ENCODE assay signal across 9 mouse cellular contexts in the genomic region with DNA sequence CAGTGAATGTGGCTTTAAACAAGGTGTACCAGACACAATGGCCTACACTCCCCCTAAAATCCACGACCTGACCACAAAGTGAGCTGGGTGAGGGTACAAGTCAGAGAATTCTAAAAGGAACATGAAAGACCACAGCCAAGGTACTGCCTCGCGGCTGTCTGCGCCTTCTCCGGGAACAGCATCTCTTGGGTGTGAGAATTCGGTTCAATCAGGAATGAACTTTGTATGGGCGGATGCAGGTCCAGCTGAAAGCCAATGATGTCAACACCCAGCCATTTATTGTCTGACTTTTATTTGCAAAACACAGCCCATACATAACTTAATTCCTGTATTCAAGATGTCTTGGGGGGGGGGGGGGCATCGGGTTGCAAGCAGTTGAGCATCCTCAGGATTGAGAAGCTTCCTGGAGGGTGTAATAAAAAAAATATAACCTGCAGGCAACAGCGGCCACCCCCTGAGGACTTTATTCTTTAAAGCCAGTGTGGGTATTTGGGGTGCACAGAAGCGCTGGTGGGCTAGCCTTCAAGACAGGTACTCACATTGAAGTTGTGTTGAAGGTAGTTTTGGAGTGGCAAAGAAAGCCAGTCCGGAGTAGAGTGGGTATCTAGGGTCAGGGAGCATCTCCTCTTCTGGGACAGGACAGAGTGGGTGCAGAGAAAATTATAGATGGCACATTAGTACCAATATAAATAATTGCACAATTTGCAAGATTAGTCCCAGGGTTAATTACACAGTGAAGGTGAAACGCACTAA. TPM values are rescaled to one million over a fixed set of nuclear protein-coding genes. Genes with fewer than 3 reads are reported as not detected.
DNase-seq lines count a peak whose midpoint lies in the region; ATAC-seq lines count a peak whose summit lies in the region.
"Had no signal": no experiment of that assay in that cellular context is flagged by ENCODE, and none has a peak within 500 bp of the region (broad histone marks: within the 10 kb centered on the region; RNA-seq: fewer than 3 reads in every experiment).

No protein-coding gene starts in this region.

- H3K4me3 ChIP-seq in neural tube, embryonic 11.5 days (ENCODE audit: low read depth, low read length) = peak overlapping the region; percentile 83; the same call in 1 of the 2 replicates
- H3K4me3 ChIP-seq in limb, embryonic 15.5 days = peak overlapping the region; percentile 74
- peak overlapping the region; percentile 79 for H3K4me3 ChIP-seq in stomach, embryonic 15.5 days (replicated peaks)

- H3K4me2 ChIP-seq in neural tube, embryonic 11.5 days (ENCODE audit: low read depth) = no peak overlapping the region; the same call in 1 of the 2 replicates
- H3K4me2 ChIP-seq in limb, embryonic 15.5 days = peak overlapping the region; percentile 84
- H3K4me2 ChIP-seq in stomach, embryonic 15.5 days = peak overlapping the region; percentile 91

- peak; percentile 62 for DNase-seq in cerebellum, adult 9-10 months
- DNase-seq in cerebellum, adult 11 months = no peak
- no peak for DNase-seq in neural tube, embryonic 11.5 days (ENCODE audit: low spot score)
- DNase-seq in neural tube, embryonic 10.5 days (ENCODE audit: extremely low spot score, low spot score) = no peak
- no peak for DNase-seq in ovary, postnatal 36 days (ENCODE audit: low spot score)

- peaks cover 14% of the 10 kb centered on the region for H3K4me1 ChIP-seq in neural tube, embryonic 11.5 days (ENCODE audit: control insufficient read depth, insufficient read depth, low read length)
- peaks cover 33% of the 10 kb centered on the region for H3K4me1 ChIP-seq in limb, embryonic 15.5 days
- H3K4me1 ChIP-seq in stomach, embryonic 15.5 days = peaks cover 26% of the 10 kb centered on the region

- H3K9ac ChIP-seq in neural tube, embryonic 11.5 days (ENCODE audit: low read length) = 0 out of 2 replicates have a peak overlapping the region, but pooled peaks have one; percentile 5
- no peak overlapping the region for H3K9ac ChIP-seq in limb, embryonic 15.5 days
- H3K9ac ChIP-seq in stomach, embryonic 15.5 days = no peak overlapping the region

- no peaks in the 10 kb centered on the region for H3K36me3 ChIP-seq in neural tube, embryonic 11.5 days (ENCODE audit: control insufficient read depth, insufficient read depth, low read length)
- peaks cover 8% of the 10 kb centered on the region; the same call in 1 of the 2 replicates for H3K36me3 ChIP-seq in limb, embryonic 15.5 days
- no peaks in the 10 kb centered on the region for H3K36me3 ChIP-seq in stomach, embryonic 15.5 days

- no peaks in the 10 kb centered on the region for H3K27me3 ChIP-seq in neural tube, embryonic 11.5 days (ENCODE audit: control insufficient read depth, insufficient read depth, low read length)
- no peaks in the 10 kb centered on the region for H3K27me3 ChIP-seq in limb, embryonic 15.5 days
- no peaks in the 10 kb centered on the region for H3K27me3 ChIP-seq in stomach, embryonic 15.5 days (replicated peaks)

- 0 out of 2 replicates have a peak overlapping the region, but pooled peaks have one; percentile 0 for H3K27ac ChIP-seq in neural tube, embryonic 11.5 days (ENCODE audit: low read depth, low read length)
- peak overlapping the region; percentile 93 for H3K27ac ChIP-seq in limb, embryonic 15.5 days
- H3K27ac ChIP-seq in stomach, embryonic 15.5 days = peak overlapping the region; percentile 90

- 70% methylated on average over 12 of the region's 12 CpGs for WGBS in neural tube, embryonic 11.5 days
- WGBS in limb, embryonic 15.5 days = 68% methylated on average over 12 of the region's 12 CpGs
- 74% methylated on average over 12 of the region's 12 CpGs for WGBS in stomach, embryonic 15.5 days

- no peaks in the 10 kb centered on the region for H3K9me3 ChIP-seq in neural tube, embryonic 11.5 days (ENCODE audit: control insufficient read depth, low read length)
- H3K9me3 ChIP-seq in limb, embryonic 15.5 days = no peaks in the 10 kb centered on the region
- H3K9me3 ChIP-seq in stomach, embryonic 15.5 days = no peaks in the 10 kb centered on the region

- ATAC-seq in neural tube, embryonic 11.5 days (ENCODE audit: insufficient read depth, low FRiP score, low TSS enrichment) = no peak
- no peak for ATAC-seq in limb, embryonic 15.5 days (ENCODE audit: insufficient number of reproducible peaks, low FRiP score, low TSS enrichment, low read depth)
- ATAC-seq in stomach, embryonic 15.5 days (ENCODE audit: insufficient read depth, low FRiP score, low read depth) = no peak
- no peak for ATAC-seq in megakaryocyte progenitor cell, adult 5-6 weeks (replicated peaks; ENCODE audit: poor library complexity)

RNA-seq across cellular contexts. Expression of a gene that starts 4.8 kb away (rescaled TPM):
- polyA plus RNA-seq in neural tube, embryonic 11.5 days (2014; fragmentation: Nextera tagmentation; extraction: Ambion mirVana) = 0.57 and 0.86 TPM in 2 replicates
- polyA plus RNA-seq in limb, embryonic 15.5 days (2015; fragmentation: Nextera tagmentation; extraction: Ambion mirVana) = 4.6 and 5.2 TPM in 2 replicates
- polyA plus RNA-seq in stomach, embryonic 15.5 days (2015; fragmentation: Nextera tagmentation; extraction: Ambion mirVana) = 4.4 and 6.2 TPM in 2 replicates
- 5.1 and 7.8 TPM in 2 replicates for total RNA-seq in megakaryocyte progenitor cell, adult 5-6 weeks (2015)
- total RNA-seq in megakaryocyte progenitor cell, adult 5-6 weeks (2017) = 1.6 and 1.9 TPM in 2 replicates

RNA-seq across cellular contexts. Expression of a gene that starts 5.0 kb away (rescaled TPM):
- polyA plus RNA-seq in neural tube, embryonic 11.5 days (2014; fragmentation: Nextera tagmentation; extraction: Ambion mirVana) = 62.7 and 70.3 TPM in 2 replicates
- 64.6 and 78.1 TPM in 2 replicates for polyA plus RNA-seq in limb, embryonic 15.5 days (2015; fragmentation: Nextera tagmentation; extraction: Ambion mirVana)
- 70.0 and 74.5 TPM in 2 replicates for polyA plus RNA-seq in stomach, embryonic 15.5 days (2015; fragmentation: Nextera tagmentation; extraction: Ambion mirVana)
- 72.4 and 73.5 TPM in 2 replicates for total RNA-seq in megakaryocyte progenitor cell, adult 5-6 weeks (2015)
- 107 and 108 TPM in 2 replicates for total RNA-seq in megakaryocyte progenitor cell, adult 5-6 weeks (2017)

RNA-seq across cellular contexts. Expression of a gene that starts 11.4 kb away (rescaled TPM):
- not detected in 2 replicates for polyA plus RNA-seq in neural tube, embryonic 11.5 days (2014; fragmentation: Nextera tagmentation; extraction: Ambion mirVana)
- polyA plus RNA-seq in limb, embryonic 15.5 days (2015; fragmentation: Nextera tagmentation; extraction: Ambion mirVana) = not detected in 2 replicates
- not detected in 2 replicates for polyA plus RNA-seq in stomach, embryonic 15.5 days (2015; fragmentation: Nextera tagmentation; extraction: Ambion mirVana)
- total RNA-seq in megakaryocyte progenitor cell, adult 5-6 weeks (2015) = not detected in 2 replicates
- total RNA-seq in megakaryocyte progenitor cell, adult 5-6 weeks (2017) = not detected in 2 replicates
- polyA plus RNA-seq: large intestine, adult 2 months had no signal

RNA-seq across cellular contexts. Expression of a gene that starts 14.0 kb away (rescaled TPM):
- 1.7 and 2.1 TPM in 2 replicates for polyA plus RNA-seq in neural tube, embryonic 11.5 days (2014; fragmentation: Nextera tagmentation; extraction: Ambion mirVana)
- polyA plus RNA-seq in limb, embryonic 15.5 days (2015; fragmentation: Nextera tagmentation; extraction: Ambion mirVana) = 1.7 and 2.8 TPM in 2 replicates
- 2.7 and 3.0 TPM in 2 replicates for polyA plus RNA-seq in stomach, embryonic 15.5 days (2015; fragmentation: Nextera tagmentation; extraction: Ambion mirVana)
- 7.7 and 9.9 TPM in 2 replicates for total RNA-seq in megakaryocyte progenitor cell, adult 5-6 weeks (2015)
- 13.6 and 15.1 TPM in 2 replicates for total RNA-seq in megakaryocyte progenitor cell, adult 5-6 weeks (2017)

RNA-seq across cellular contexts. Expression of a gene that starts 21.0 kb away (rescaled TPM):
- not detected in 2 replicates for polyA plus RNA-seq in neural tube, embryonic 11.5 days (2014; fragmentation: Nextera tagmentation; extraction: Ambion mirVana)
- 0.17 TPM in 1 of 2 replicates, not detected in the other for polyA plus RNA-seq in limb, embryonic 15.5 days (2015; fragmentation: Nextera tagmentation; extraction: Ambion mirVana)
- 15.2 and 17.9 TPM in 2 replicates for polyA plus RNA-seq in stomach, embryonic 15.5 days (2015; fragmentation: Nextera tagmentation; extraction: Ambion mirVana)
- 0.81 and 1.8 TPM in 2 replicates for total RNA-seq in megakaryocyte progenitor cell, adult 5-6 weeks (2015)
- total RNA-seq in megakaryocyte progenitor cell, adult 5-6 weeks (2017) = 0.61 and 0.75 TPM in 2 replicates

Comparison
In these comparisons a context has a peak if more than half of its experiments do, and no peak if none do; other contexts are left out.
1. H3K27ac ChIP-seq: peak in every context shown above with its lines; median percentile 93 in limb, embryonic 15.5 days; 90 in stomach, embryonic 15.5 days; 0 in neural tube, embryonic 11.5 days.